Mouse (Mus musculus) mammary gland, adult 2 months (tissue): ENCODE results near the gene Eef2. TPM values are rescaled to one million over a fixed set of nuclear protein-coding genes. Genes with fewer than 3 reads are reported as not detected.

Source experiments
- polyA plus RNA-seq: library from polyadenylated mRNA; depleted of rRNA; stranded (reverse); fragments of >200 nt; gene quantifications from 2 replicates; pipeline ENCODE4 v1.2.3, GENCODE M21; 2012; ENCODE audit warnings: low replicate concordance; rRNA removed

Eef2 gene
- 1,357 and 1,920 TPM in 2 replicates for polyA plus RNA-seq

GRCm38 (mm10) chr10:81176466-81177271 is at the start of gene Eef2:
TSS of gene Eef2 (plus strand) at chr10:81176631.

GRCm38 (mm10) chr10:81134966-81135681 is 41.3 kb upstream of the Eef2 start, which contains the start of gene Zbtb7a:
TSS of gene Zbtb7a (plus strand) at chr10:81135220.

GRCm38 (mm10) chr10:81167200-81168086 is 9.0 kb upstream of the Eef2 start, which contains the start of gene Pias4:
TSS of gene Pias4 (minus strand) at chr10:81167923.

GRCm38 (mm10) chr10:81182336-81183333 is 6.2 kb downstream of the Eef2 start, which contains the start of gene Dapk3:
TSS of gene Dapk3 (plus strand) at chr10:81183005.

GRCm38 (mm10) chr10:81183805-81184204 is 7.4 kb downstream of the Eef2 start, which contains the start of gene 4930442H23Rik:
TSS of gene 4930442H23Rik (minus strand) at chr10:81183849.

GRCm38 (mm10) chr10:81201807-81202758 is 25.7 kb downstream of the Eef2 start, which contains the start of gene Nmrk2:
TSS of gene Nmrk2 (minus strand) at chr10:81202051.

GRCm38 (mm10) chr10:81230438-81231332 is 54.3 kb downstream of the Eef2 start, which contains the start of gene Atcay:
TSS of gene Atcay (minus strand) at chr10:81230833.

Other genes starting within 250 kb of the Eef2 start
- gene Gadd45b, start 246.6 kb upstream of the Eef2 start, polyA plus RNA-seq: 31.8 and 52.6 TPM in 2 replicates
- 6.4 and 7.3 TPM in 2 replicates for gene Gng7, start 161.7 kb upstream of the Eef2 start, polyA plus RNA-seq
- 0.09 and 0.27 TPM in 2 replicates for gene Diras1, start 151.0 kb upstream of the Eef2 start, polyA plus RNA-seq
- 36.6 and 42.0 TPM in 2 replicates for gene Slc39a3, start 139.2 kb upstream of the Eef2 start, polyA plus RNA-seq
- gene Sgta, start 116.5 kb upstream of the Eef2 start, polyA plus RNA-seq: 313 and 371 TPM in 2 replicates
- gene Thop1, start 106.6 kb upstream of the Eef2 start, polyA plus RNA-seq: 30.9 and 38.7 TPM in 2 replicates
- 2.5 TPM in 2 replicates for gene Creb3l3, start 77.8 kb upstream of the Eef2 start, polyA plus RNA-seq
- gene Map2k2, start 70.7 kb upstream of the Eef2 start, polyA plus RNA-seq: 152 and 291 TPM in 2 replicates
- gene Zbtb7a, start 41.4 kb upstream of the Eef2 start, polyA plus RNA-seq: 45.5 and 121 TPM in 2 replicates
- 36.6 and 47.6 TPM in 2 replicates for gene Pias4, start 8.7 kb upstream of the Eef2 start, polyA plus RNA-seq
- 41.3 and 86.2 TPM in 2 replicates for gene Dapk3, start 6.4 kb downstream of the Eef2 start, polyA plus RNA-seq
- gene 4930442H23Rik, start 7.2 kb downstream of the Eef2 start, polyA plus RNA-seq: not detected in 2 replicates
- gene Nmrk2, start 25.4 kb downstream of the Eef2 start, polyA plus RNA-seq: 3.4 TPM in 1 of 2 replicates, not detected in the other
- gene Atcay, start 54.2 kb downstream of the Eef2 start, polyA plus RNA-seq: 0.98 and 1.3 TPM in 2 replicates
- gene Zfr2, start 56.5 kb downstream of the Eef2 start, polyA plus RNA-seq: 12.8 and 21.1 TPM in 2 replicates
- gene Matk, start 76.3 kb downstream of the Eef2 start, polyA plus RNA-seq: 6.9 and 12.2 TPM in 2 replicates
- 46.1 and 120 TPM in 2 replicates for gene Mrpl54, start 90.3 kb downstream of the Eef2 start, polyA plus RNA-seq
- 145 and 166 TPM in 2 replicates for gene Apba3, start 90.3 kb downstream of the Eef2 start, polyA plus RNA-seq
- 12.5 and 27.1 TPM in 2 replicates for gene Tjp3, start 115.0 kb downstream of the Eef2 start, polyA plus RNA-seq
- gene Pip5k1c, start 116.3 kb downstream of the Eef2 start, polyA plus RNA-seq: 84.9 and 118 TPM in 2 replicates
- 19.2 and 33.9 TPM in 2 replicates for gene Cactin, start 144.5 kb downstream of the Eef2 start, polyA plus RNA-seq
- gene Tbxa2r, start 152.1 kb downstream of the Eef2 start, polyA plus RNA-seq: 14.6 and 42.3 TPM in 2 replicates
- gene Gipc3, start 166.6 kb downstream of the Eef2 start, polyA plus RNA-seq: 1.7 and 2.7 TPM in 2 replicates
- gene Hmg20b, start 173.8 kb downstream of the Eef2 start, polyA plus RNA-seq: 70.7 and 162 TPM in 2 replicates
- gene Mfsd12, start 180.9 kb downstream of the Eef2 start, polyA plus RNA-seq: 37.3 and 90.2 TPM in 2 replicates
- gene 4930404N11Rik, start 189.2 kb downstream of the Eef2 start, polyA plus RNA-seq: 2.6 and 5.7 TPM in 2 replicates
- 84.0 and 94.3 TPM in 2 replicates for gene Fzr1, start 201.9 kb downstream of the Eef2 start, polyA plus RNA-seq
- gene Dohh, start 207.8 kb downstream of the Eef2 start, polyA plus RNA-seq: 66.9 and 127 TPM in 2 replicates
- 3.2 and 4.8 TPM in 2 replicates for gene Gm48551, start 207.8 kb downstream of the Eef2 start, polyA plus RNA-seq
- gene Gm48552, start 212.4 kb downstream of the Eef2 start, polyA plus RNA-seq: 2.1 and 6.3 TPM in 2 replicates
- gene Smim24, start 216.4 kb downstream of the Eef2 start, polyA plus RNA-seq: 10.4 and 14.3 TPM in 2 replicates